Mouse (Mus musculus): ENCODE results near the gene Lmx1b. TPM values are rescaled to one million over a fixed set of nuclear protein-coding genes. Genes with fewer than 3 reads are reported as not detected.

The Lmx1b gene
- polyA plus RNA-seq, 1 experiment from 2014 or later: not detected

DNA sequence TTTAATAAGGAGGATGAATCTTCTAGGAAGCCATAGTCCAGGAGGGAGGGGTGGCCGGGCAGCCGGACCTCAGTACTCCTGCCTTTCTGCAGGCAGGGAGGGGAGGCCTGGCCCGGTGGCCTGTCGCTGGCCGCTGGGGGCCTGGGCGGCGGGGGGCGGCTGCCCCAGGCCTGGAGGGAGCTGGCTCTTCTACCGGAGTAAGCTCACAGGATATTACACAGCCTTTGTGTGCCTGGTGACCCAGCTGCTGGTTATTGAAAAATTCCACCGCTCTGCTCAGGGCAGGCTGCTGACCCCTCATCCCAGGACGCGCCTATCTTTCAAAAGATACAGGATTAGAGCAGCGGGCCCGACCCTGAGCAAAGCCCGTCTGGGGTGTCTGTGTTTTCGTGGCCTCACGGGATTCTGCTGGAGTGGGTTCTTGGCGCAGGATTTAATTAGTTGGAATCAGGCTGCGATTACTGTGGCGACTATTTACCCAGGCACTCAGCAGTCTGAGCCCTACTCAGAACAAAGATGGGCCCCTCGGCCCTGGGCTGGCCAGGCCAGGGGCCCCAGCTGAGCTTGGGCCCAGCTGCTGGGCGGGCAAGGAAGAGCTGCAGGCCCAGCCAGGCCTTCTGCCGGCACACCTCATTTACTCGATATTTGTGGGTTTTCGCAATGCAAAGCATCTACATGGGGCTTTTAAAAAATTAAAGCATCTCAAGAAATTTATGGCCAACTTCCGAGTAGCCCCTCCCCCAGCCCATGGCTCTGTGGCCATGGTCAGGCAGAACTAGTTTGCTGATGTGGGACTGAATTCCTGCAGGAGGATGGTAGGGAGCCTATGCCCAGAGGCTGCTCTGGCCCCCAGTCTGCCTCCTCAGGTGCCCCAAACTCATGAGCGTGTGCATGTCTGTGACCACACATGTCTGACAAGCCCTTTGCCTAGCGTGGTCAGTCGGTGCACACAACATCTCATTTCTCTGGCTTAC is 55.1 kb downstream of the Lmx1b start:
- Histone ChIP-seq H3K27ac (no peak overlapping the region), H3K4me1 (0 out of 2 replicates have a peak, but pooled peaks cover 10% of the 10 kb centered on the region), H3K4me2 (no peak overlapping the region), H3K9ac (no peak overlapping the region), H3K36me3 (no peaks in the 10 kb centered on the region), H3K27me3 (replicated peaks) (peaks cover 82% of the 10 kb centered on the region), H3K4me3 (no peak overlapping the region), H3K9me3 (replicated peaks) (no peaks in the 10 kb centered on the region)
- 36% methylated on average over 29 of the region's 29 CpGs for WGBS (ENCODE audit: insufficient replicate concordance)
- ATAC-seq: no peak

DNA sequence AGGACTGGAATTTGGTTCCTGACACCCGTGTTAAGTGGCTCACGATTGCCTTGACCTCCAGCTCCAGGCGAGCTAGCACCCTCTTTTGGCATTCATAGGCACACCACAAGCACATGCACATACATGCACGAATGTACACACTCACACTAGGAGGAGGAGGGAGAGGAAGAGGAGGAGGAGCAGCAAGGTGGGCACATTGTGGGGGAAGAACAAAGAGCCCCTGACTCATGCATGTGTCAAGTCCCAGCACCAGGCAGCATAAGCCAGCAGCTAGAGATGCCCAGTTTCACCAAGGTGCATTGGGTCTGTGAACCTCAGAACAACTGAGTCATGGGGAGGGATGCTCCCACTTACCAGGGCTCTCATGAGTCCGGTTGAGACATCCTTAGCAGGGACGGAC is 56.5 kb downstream of the Lmx1b start:
- H3K4me3 ChIP-seq: no peak overlapping the region
- H3K4me2 ChIP-seq: no peak overlapping the region
- H3K27me3 ChIP-seq (replicated peaks): peaks cover 94% of the 10 kb centered on the region
- no peaks in the 10 kb centered on the region for H3K36me3 ChIP-seq
- 13% methylated on average over 6 of the region's 6 CpGs for WGBS (ENCODE audit: insufficient replicate concordance)
- H3K4me1 ChIP-seq: 0 out of 2 replicates have a peak, but pooled peaks cover 10% of the 10 kb centered on the region
- no peak overlapping the region for H3K27ac ChIP-seq
- H3K9ac ChIP-seq: no peak overlapping the region
- H3K9me3 ChIP-seq (replicated peaks): no peaks in the 10 kb centered on the region
- ATAC-seq: no peak

DNA sequence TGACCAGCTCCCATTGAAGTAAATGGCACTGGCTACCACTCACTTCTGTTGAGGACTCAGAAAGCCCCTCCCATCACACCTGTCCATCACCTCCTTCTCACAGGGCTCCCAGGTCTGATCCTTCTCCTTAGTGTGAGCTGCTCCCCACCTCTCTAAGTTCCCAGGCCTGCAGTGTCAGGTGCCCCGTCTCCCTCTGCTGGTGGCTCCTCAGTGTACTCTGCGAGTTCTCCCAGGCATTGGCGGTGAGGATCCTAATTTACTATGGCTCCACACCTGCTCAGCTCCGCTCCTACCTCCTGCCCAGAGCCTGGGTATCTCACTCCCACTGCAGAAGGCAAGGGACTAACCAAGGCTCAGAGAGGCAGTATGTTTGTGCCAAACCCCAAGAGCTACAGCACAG is 57.0 kb downstream of the Lmx1b start:
- WGBS (ENCODE audit: insufficient replicate concordance): 7% methylated on average over 4 of the region's 4 CpGs

DNA sequence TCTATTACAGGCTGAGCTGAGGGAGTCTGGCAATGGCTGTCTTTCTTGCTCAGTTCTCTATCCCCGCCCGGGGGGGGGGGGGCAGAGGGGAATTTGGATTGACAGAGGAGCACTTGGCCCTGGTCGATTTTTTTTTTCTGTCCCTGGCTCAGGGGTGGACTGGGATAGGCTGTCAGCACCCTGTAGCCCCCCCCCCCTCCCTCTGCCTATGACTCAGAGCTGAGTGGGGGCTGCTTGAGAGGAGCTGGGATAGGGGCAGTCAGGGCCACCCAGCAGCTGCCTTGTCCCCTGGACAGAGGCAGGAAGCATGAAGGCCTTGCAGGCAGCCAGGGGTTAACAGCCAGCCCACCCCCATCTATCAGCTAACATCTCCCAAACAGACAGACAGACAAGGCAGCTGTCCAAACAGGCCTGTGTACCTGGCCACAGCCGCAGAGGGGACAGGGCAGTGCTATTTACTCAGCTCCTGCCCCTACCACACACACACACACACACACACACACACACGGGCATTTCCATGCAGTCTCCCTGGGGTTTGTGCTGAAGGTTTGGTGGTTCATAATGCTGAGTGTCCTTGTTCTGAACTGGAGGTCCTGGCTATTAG is 57.8 kb downstream of the Lmx1b start:
- Histone ChIP-seq H3K9me3 (replicated peaks) (no peaks in the 10 kb centered on the region), H3K4me1 (0 out of 2 replicates have a peak, but pooled peaks cover 10% of the 10 kb centered on the region), H3K36me3 (no peaks in the 10 kb centered on the region), H3K4me2 (peak overlapping the region; percentile 22; the same call in 1 of the 2 replicates), H3K4me3 (no peak overlapping the region), H3K9ac (no peak overlapping the region), H3K27me3 (replicated peaks) (peaks cover 99% of the 10 kb centered on the region), H3K27ac (no peak overlapping the region)
- ATAC-seq: peak; percentile 70
- 7% methylated on average over 5 of the region's 5 CpGs for WGBS (ENCODE audit: insufficient replicate concordance)

More for the DNA sequence above, 57.0 kb downstream of the Lmx1b start:
- Histone ChIP-seq H3K36me3 (no peaks in the 10 kb centered on the region), H3K9me3 (replicated peaks) (no peaks in the 10 kb centered on the region), H3K9ac (no peak overlapping the region), H3K27me3 (replicated peaks) (peaks cover 99% of the 10 kb centered on the region), H3K4me2 (no peak overlapping the region), H3K4me3 (no peak overlapping the region), H3K4me1 (0 out of 2 replicates have a peak, but pooled peaks cover 10% of the 10 kb centered on the region), H3K27ac (no peak overlapping the region)
- 0 out of 2 replicates have a peak, but pooled peaks have one; percentile 11 for ATAC-seq

DNA sequence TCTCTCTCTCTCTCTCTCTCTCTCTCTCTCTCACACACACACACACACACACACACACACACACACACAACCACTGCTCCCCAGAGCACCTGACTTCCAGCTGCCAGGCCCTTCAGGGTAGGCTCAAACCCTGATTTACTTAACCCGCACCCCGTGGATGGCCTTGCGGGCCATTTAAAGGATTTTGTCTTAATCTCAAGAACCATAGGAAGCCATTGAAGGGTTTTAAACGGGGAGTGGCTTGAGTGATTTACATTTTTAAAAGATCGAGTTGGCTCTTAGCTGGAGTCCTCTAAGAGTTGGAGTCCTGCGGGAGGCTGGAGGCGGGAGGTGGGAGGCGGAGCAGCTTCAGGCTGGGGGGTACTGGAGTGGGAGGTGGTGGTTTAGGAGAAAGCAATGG is 58.4 kb downstream of the Lmx1b start:
- ATAC-seq: no peak
- WGBS (ENCODE audit: insufficient replicate concordance): 12% methylated on average over 8 of the region's 8 CpGs
- H3K27me3 ChIP-seq (replicated peaks): peaks cover 99% of the 10 kb centered on the region

DNA sequence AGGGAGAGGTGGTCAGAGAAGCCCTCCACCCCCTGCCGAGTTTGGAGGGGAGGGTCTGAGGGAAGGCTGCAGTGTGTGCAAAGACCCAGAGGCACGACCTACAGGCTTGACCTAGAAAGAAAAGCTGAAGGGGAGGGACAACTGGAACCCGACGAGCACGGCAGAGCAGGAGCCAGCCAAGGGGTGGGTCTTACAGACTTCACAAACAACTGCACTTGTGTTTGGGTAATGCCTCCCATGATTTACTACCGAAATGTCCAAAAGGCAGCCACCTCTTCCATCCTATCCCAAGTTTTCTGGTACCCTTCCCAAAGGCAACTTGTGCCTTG is 58.9 kb downstream of the Lmx1b start:
- H3K4me1 ChIP-seq: 0 out of 2 replicates have a peak, but pooled peaks cover 10% of the 10 kb centered on the region
- peak overlapping the region; percentile 52 for H3K4me2 ChIP-seq
- peaks cover 99% of the 10 kb centered on the region for H3K27me3 ChIP-seq (replicated peaks)
- H3K27ac ChIP-seq: no peak overlapping the region
- H3K4me3 ChIP-seq: no peak overlapping the region
- no peak overlapping the region for H3K9ac ChIP-seq
- no peaks in the 10 kb centered on the region for H3K9me3 ChIP-seq (replicated peaks)
- WGBS (ENCODE audit: insufficient replicate concordance): 5% methylated on average over 6 of the region's 6 CpGs
- ATAC-seq: no peak
- no peaks in the 10 kb centered on the region for H3K36me3 ChIP-seq

More for the DNA sequence above, 58.4 kb downstream of the Lmx1b start:
- no peaks in the 10 kb centered on the region for H3K36me3 ChIP-seq
- H3K4me2 ChIP-seq: peak overlapping the region; percentile 22; the same call in 1 of the 2 replicates
- H3K27ac ChIP-seq: peak overlapping the region; percentile 17; the same call in 1 of the 2 replicates
- no peak overlapping the region for H3K4me3 ChIP-seq
- 0 out of 2 replicates have a peak, but pooled peaks cover 10% of the 10 kb centered on the region for H3K4me1 ChIP-seq
- no peaks in the 10 kb centered on the region for H3K9me3 ChIP-seq (replicated peaks)
- no peak overlapping the region for H3K9ac ChIP-seq

DNA sequence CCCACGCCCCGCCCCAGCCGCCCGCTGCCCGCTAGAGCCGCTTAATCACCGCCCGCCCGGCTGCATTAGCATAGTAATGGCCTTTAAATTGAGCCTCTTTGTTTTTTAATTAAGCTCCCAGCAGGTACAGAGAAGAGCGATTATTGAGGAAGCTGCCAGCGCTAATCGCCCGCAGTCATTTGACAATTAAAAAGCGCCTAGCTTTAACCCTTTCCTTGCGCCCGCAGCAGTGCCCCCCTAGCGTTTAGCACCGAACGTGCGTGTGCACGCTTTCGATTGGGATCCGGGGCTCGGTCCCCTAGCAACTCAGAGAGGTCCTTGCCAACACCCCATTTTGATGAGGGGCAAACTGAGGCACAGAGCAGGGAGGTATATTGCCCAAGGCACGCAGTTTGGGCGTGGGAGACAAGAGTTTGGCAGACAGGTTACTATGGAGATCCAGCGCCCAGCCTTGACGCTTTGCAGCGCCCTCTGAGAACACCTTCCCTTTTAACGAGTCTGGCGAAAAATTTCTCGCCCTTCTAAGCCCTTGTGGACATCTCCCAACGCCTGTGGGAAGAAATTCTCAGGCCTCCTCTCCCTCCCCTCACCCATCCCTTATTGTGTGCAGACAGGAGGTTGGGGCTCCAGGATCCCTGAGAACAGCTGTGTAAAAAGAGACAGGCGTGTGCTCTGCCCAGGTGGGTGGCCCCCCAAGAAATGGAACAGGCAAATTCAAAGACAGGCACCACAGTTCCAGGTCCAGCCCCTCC is 59.4 kb downstream of the Lmx1b start:
- ATAC-seq: no peak
- Histone ChIP-seq H3K4me3 (peak overlapping the region; percentile 34), H3K27ac (no peak overlapping the region), H3K4me1 (0 out of 2 replicates have a peak, but pooled peaks cover 10% of the 10 kb centered on the region), H3K4me2 (peak overlapping the region; percentile 52), H3K27me3 (replicated peaks) (peaks cover 98% of the 10 kb centered on the region), H3K36me3 (no peaks in the 10 kb centered on the region), H3K9ac (no peak overlapping the region), H3K9me3 (replicated peaks) (no peaks in the 10 kb centered on the region)
- 2% methylated on average over 34 of the region's 34 CpGs for WGBS (ENCODE audit: insufficient replicate concordance)

DNA sequence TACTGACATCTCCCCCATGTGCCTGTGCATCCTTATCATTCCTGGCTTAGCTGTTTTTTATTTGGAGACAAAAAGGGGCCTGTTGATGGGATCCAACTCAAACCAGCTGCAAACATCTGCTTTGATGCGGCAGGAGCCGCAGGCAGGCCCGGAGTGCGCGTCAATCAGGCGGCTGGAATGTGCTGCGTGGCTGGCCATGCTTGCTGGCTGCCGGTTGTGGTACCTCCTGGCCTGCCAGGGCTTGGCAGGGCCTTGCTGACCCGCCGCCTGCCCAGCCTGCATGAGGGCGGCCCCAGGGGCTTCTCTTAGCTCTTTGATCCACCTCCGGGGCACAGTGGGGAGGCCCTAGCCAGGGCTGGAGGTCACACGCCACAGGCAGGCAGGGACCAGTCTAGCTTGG is 64.9 kb downstream of the Lmx1b start:
- H3K4me3 ChIP-seq: no peak overlapping the region
- H3K27ac ChIP-seq: no peak overlapping the region
- H3K4me1 ChIP-seq: no peaks in the 10 kb centered on the region
- H3K4me2 ChIP-seq: no peak overlapping the region
- WGBS (ENCODE audit: insufficient replicate concordance): 28% methylated on average over 13 of the region's 13 CpGs
- H3K9me3 ChIP-seq (replicated peaks): no peaks in the 10 kb centered on the region
- peaks cover 86% of the 10 kb centered on the region for H3K27me3 ChIP-seq (replicated peaks)
- ATAC-seq: no peak
- no peaks in the 10 kb centered on the region for H3K36me3 ChIP-seq
- no peak overlapping the region for H3K9ac ChIP-seq

DNA sequence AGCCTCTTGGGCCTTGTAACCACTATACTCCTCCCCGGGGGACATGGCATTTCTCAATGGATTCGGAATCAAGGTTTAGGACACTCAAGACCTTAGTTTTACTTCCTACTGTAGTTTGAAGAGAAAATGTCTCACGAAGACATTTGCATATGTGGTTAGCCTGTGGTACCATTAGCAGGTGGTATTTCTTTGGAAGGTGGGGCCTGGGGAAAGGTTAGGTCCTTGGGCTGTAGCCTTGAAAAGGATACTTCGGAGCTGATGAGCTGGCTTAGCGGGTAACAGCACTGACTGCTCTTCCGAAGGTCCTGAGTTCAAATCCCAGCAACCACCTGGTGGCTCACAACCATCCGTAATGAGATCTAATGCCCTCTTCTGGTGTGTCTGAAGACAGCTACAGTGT is 67.2 kb downstream of the Lmx1b start:
- H3K27me3 ChIP-seq (replicated peaks): peaks cover 87% of the 10 kb centered on the region
- 69% methylated on average over 7 of the region's 7 CpGs for WGBS (ENCODE audit: insufficient replicate concordance)
- H3K4me1 ChIP-seq: no peaks in the 10 kb centered on the region
- H3K36me3 ChIP-seq: no peaks in the 10 kb centered on the region
- no peak overlapping the region for H3K4me2 ChIP-seq
- H3K9me3 ChIP-seq (replicated peaks): no peaks in the 10 kb centered on the region
- no peak overlapping the region for H3K4me3 ChIP-seq
- no peak for ATAC-seq
- no peak overlapping the region for H3K27ac ChIP-seq
- H3K9ac ChIP-seq: no peak overlapping the region

DNA sequence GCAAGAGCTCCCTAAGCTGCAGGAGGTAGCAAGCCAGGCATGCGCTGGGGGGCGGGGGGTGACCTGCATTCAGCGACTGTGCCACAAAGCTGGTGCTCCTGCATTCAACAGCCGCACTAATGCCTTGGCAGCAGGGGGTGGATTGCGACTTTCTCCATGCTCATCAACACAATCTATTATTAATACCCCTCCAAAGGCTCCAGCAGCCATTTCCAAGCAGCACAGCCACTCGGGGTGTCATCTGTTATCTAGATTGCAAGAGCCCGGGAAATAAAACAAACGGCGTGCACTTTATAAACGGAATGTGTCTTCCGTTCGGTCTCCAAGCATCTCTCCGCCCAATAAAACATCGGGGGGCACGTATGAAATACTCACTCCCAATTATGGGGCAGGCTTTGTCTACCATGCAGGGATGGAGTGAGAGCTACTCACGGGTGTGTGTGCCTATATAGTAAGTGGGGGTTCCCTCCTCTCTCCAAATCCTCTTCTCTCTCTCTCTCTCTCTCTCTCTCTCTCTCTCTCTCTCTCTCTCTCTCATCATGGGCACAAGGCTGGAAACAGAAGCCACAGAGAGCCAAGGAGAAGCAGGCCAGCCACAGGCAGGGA is 69.0 kb downstream of the Lmx1b start:
- no peaks in the 10 kb centered on the region for H3K36me3 ChIP-seq
- H3K4me1 ChIP-seq: no peaks in the 10 kb centered on the region
- H3K9ac ChIP-seq: no peak overlapping the region
- ATAC-seq: no peak
- H3K9me3 ChIP-seq (replicated peaks): no peaks in the 10 kb centered on the region
- peaks cover 85% of the 10 kb centered on the region for H3K27me3 ChIP-seq (replicated peaks)
- H3K4me2 ChIP-seq: no peak overlapping the region
- no peak overlapping the region for H3K27ac ChIP-seq
- WGBS (ENCODE audit: insufficient replicate concordance): 49% methylated on average over 16 of the region's 16 CpGs
- H3K4me3 ChIP-seq: no peak overlapping the region

DNA sequence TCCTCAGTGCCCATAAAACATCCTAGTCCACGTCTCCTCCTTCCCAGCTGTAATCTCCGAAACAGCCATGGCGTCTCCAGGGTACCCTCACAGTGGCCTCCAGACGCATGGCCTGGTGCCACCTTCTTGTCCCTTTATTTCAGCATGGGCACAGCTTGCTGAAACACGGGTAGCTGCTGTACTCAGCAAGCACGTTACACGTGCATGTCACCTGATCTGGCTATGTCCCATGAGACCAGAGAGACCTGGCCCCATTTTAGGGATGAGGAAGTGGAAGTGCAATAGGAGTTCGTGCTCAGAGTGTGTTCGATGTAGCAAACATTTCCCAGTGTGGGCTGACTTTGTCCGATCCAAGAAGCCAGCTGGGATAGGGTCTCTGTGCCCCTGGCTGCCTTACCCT is 70.6 kb downstream of the Lmx1b start:
- no peaks in the 10 kb centered on the region for H3K36me3 ChIP-seq
- no peak overlapping the region for H3K9ac ChIP-seq
- no peaks in the 10 kb centered on the region for H3K4me1 ChIP-seq
- no peak overlapping the region for H3K4me2 ChIP-seq
- 50% methylated on average over 10 of the region's 10 CpGs for WGBS (ENCODE audit: insufficient replicate concordance)
- H3K9me3 ChIP-seq (replicated peaks): no peaks in the 10 kb centered on the region
- no peak for ATAC-seq
- peaks cover 87% of the 10 kb centered on the region for H3K27me3 ChIP-seq (replicated peaks)
- H3K27ac ChIP-seq: no peak overlapping the region
- H3K4me3 ChIP-seq: no peak overlapping the region

Data from liver, embryonic 12.5 days (tissue).